Mouse (Mus musculus) kidney, adult 9 months (tissue): ENCODE data around the gene Mpl.
A peak's percentile ranks its signal among the peaks of the same experiment; 100 is the strongest.

Experiments
- DNase-seq: peaks from one replicate; pipeline ENCODE4 v3.0.0; 2022

The Mpl gene

GRCm38 (mm10) chr4:118457345-118457975 is at the start of gene Mpl:
TSS of gene Mpl (minus strand) at chr4:118457513.
- DNase-seq, result no peak

GRCm38 (mm10) chr4:118505551-118505950 is 48.2 kb upstream of the Mpl start:
- DNase-seq, result no peak

GRCm38 (mm10) chr4:118500792-118501191 is 43.5 kb upstream of the Mpl start:
- peak; percentile 68 for DNase-seq

GRCm38 (mm10) chr4:118500171-118500724 is 42.9 kb upstream of the Mpl start:
- DNase-seq, result peak; percentile 80

- no peak for DNase-seq
Observed at GRCm38 (mm10) chr4:118490461-118490860, 33.1 kb upstream of the Mpl start.

GRCm38 (mm10) chr4:118489717-118490132 is 32.4 kb upstream of the Mpl start, which contains the start of gene Tie1:
TSS of gene Tie1 (minus strand) at chr4:118490061.
- DNase-seq, result peak; percentile 79

- DNase-seq, result no peak
Observed at GRCm38 (mm10) chr4:118476773-118477530, 19.6 kb upstream of the Mpl start.

- peak; percentile 14 for DNase-seq
Observed at GRCm38 (mm10) chr4:118472687-118473086, 15.4 kb upstream of the Mpl start.

- no peak for DNase-seq
Observed at GRCm38 (mm10) chr4:118471281-118471680, 14.0 kb upstream of the Mpl start.

GRCm38 (mm10) chr4:118465697-118466163 is 8.4 kb upstream of the Mpl start:
- DNase-seq, result peak; percentile 31

- no peak for DNase-seq
Observed at GRCm38 (mm10) chr4:118464956-118465355, 7.6 kb upstream of the Mpl start.

GRCm38 (mm10) chr4:118446415-118447153 is 10.7 kb downstream of the Mpl start:
- peak; percentile 20 for DNase-seq

- DNase-seq, result peak; percentile 63
Observed at GRCm38 (mm10) chr4:118445781-118446414, 11.4 kb downstream of the Mpl start.

GRCm38 (mm10) chr4:118445088-118445487 is 12.2 kb downstream of the Mpl start:
- DNase-seq, result no peak

GRCm38 (mm10) chr4:118437829-118438253 is 19.5 kb downstream of the Mpl start:
- peak; percentile 20 for DNase-seq

GRCm38 (mm10) chr4:118436820-118437603 is 20.3 kb downstream of the Mpl start, which contains the start of gene Cdc20:
TSS of gene Cdc20 (minus strand) at chr4:118437352.
- DNase-seq, result peak; percentile 90

- DNase-seq, result peak; percentile 87
Observed at GRCm38 (mm10) chr4:118432332-118432731, 25.0 kb downstream of the Mpl start.

- DNase-seq, result peak; percentile 59
Observed at GRCm38 (mm10) chr4:118429215-118429895, 28.0 kb downstream of the Mpl start.

- DNase-seq, result peak; percentile 61
Observed at GRCm38 (mm10) chr4:118428531-118429214, 28.6 kb downstream of the Mpl start.

GRCm38 (mm10) chr4:118427768-118428451 is 29.4 kb downstream of the Mpl start, which contains the start of gene Elovl1:
TSS of gene Elovl1 (plus strand) at chr4:118428093.
- DNase-seq, result peak; percentile 92
